Mouse (Mus musculus) stomach, embryonic 14.5 days (tissue): Measurements from ENCODE around the gene Mymk. TPM values are rescaled to one million over a fixed set of nuclear protein-coding genes. Genes with fewer than 3 reads are reported as not detected.

Experiments
- ATAC-seq: fragments of 200-750 bp; cut with Nextera tagmentation; 2 replicates; pipeline ENCODE4 v1.8.0; 2017; ENCODE audit warnings: low read depth, moderate TSS enrichment; ENCODE audit not compliant: insufficient number of reproducible peaks, insufficient read depth, low FRiP score
- H3K27ac ChIP-seq: fragments of 300-500 bp; sonication (generic); 2 replicates; pipeline ENCODE4 v1.5.1; 2014; ENCODE audit warnings: mild to moderate bottlenecking, low read length, moderate library complexity, mixed read lengths
- H3K27me3 ChIP-seq: fragments of 300-500 bp; sonication (generic); 2 replicates; pipeline ENCODE4 v1.6.1; 2014; ENCODE audit warnings: low read length, control low read depth, mixed read lengths; ENCODE audit not compliant: control insufficient read depth, insufficient read depth
- H3K36me3 ChIP-seq: fragments of 300-500 bp; sonication (generic); 2 replicates; pipeline ENCODE4 v1.6.1; 2014; ENCODE audit warnings: mild to moderate bottlenecking, control low read depth, low read length, moderate library complexity, mixed read lengths; ENCODE audit not compliant: control insufficient read depth, insufficient read depth
- H3K4me1 ChIP-seq: fragments of 300-500 bp; sonication (generic); 2 replicates; pipeline ENCODE4 v1.6.1; 2014; ENCODE audit warnings: low read length, control low read depth, mixed read lengths; ENCODE audit not compliant: control insufficient read depth, insufficient read depth
- H3K4me2 ChIP-seq: fragments of 300-500 bp; sonication (generic); replicated peaks from 2 replicates; pipeline ENCODE4 v1.6.1; 2014; ENCODE audit warnings: low read depth, low read length, control low read depth
- H3K4me3 ChIP-seq: fragments of 300-500 bp; sonication (generic); 2 replicates; pipeline ENCODE4 v1.5.1; 2014; ENCODE audit warnings: low read depth, low read length, control low read depth
- H3K9ac ChIP-seq: fragments of 300-500 bp; sonication (generic); replicated peaks from 2 replicates; pipeline ENCODE4 v1.6.1; 2014; ENCODE audit warnings: low read depth, mild to moderate bottlenecking, control low read depth, low read length, moderate library complexity, mixed read lengths
- H3K9me3 ChIP-seq: fragments of 300-500 bp; sonication (generic); 2 replicates; pipeline ENCODE4 v1.6.1; 2016; ENCODE audit warnings: low read depth, low read length, control low read depth; ENCODE audit not compliant: control insufficient read depth
- WGBS: fragments of 180-500 bp; shearing (Covaris S2); extraction: QIAGEN DNeasy Blood & Tissue Kit; methylation state at CpG from one replicate; pipeline ENCODE4 v1.1.7; 2014; 5-methylcytosine and 5-hydroxymethylcytosine counted together
- polyA plus RNA-seq: library from polyadenylated mRNA; unstranded; fragments of >200 nt; fragmentation: Nextera tagmentation; extraction: Ambion mirVana; gene quantifications from 2 replicates; pipeline ENCODE4 v1.2.1, GENCODE M21; 2014

Mymk gene
- polyA plus RNA-seq, 1 experiment from 2014 or later = not detected

- WGBS = 80% methylated on average over 4 of the region's 4 CpGs
- Histone ChIP-seq H3K36me3 (no peaks in the 10 kb centered on the region), H3K9ac (no peak overlapping the region), H3K4me1 (peaks cover 29% of the 10 kb centered on the region), H3K27me3 (no peaks in the 10 kb centered on the region), H3K4me3 (no peak overlapping the region), H3K27ac (no peak overlapping the region), H3K4me2 (no peak overlapping the region), H3K9me3 (no peaks in the 10 kb centered on the region)
- ATAC-seq = no peak
Measured at GRCm38 (mm10) chr2:27086483-27087010, 14.6 kb upstream of the Mymk start.

DNA sequence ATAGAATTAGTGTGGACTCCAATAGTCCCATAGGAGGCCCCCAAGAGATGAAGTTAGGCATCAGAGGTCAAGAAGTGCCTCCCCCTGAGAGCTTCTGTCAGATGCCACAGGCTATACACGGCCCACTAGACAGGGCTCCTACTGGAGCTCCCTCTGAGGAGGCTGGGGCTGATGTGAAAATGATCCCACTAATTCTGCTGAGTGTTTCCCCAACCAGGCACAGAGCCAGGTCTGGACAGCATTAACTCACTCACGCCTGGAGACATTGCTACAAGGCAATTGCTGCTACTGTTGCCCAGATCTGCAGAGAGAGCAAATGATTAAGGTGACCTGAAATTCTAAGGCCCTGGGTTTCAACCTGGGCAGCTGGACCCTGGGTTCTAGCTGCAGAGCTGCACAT lies 13.8 kb upstream of the Mymk start:
- Histone ChIP-seq H3K9me3 (no peaks in the 10 kb centered on the region), H3K4me3 (no peak overlapping the region), H3K4me2 (no peak overlapping the region), H3K9ac (no peak overlapping the region), H3K4me1 (peaks cover 29% of the 10 kb centered on the region), H3K27ac (peak overlapping the region; percentile 68), H3K27me3 (no peaks in the 10 kb centered on the region), H3K36me3 (no peaks in the 10 kb centered on the region)
- 19% methylated on average over 2 of the region's 2 CpGs for WGBS
- peak; percentile 44; the same call in 1 of the 2 replicates for ATAC-seq

GRCm38 (mm10) chr2:27084963-27085362 lies 13.0 kb upstream of the Mymk start:
- Histone ChIP-seq H3K4me2 (no peak overlapping the region), H3K9me3 (no peaks in the 10 kb centered on the region), H3K4me1 (peaks cover 31% of the 10 kb centered on the region), H3K27me3 (no peaks in the 10 kb centered on the region), H3K36me3 (no peaks in the 10 kb centered on the region), H3K4me3 (no peak overlapping the region), H3K9ac (no peak overlapping the region), H3K27ac (no peak overlapping the region)
- 31% methylated on average over 8 of the region's 8 CpGs for WGBS
- no peak for ATAC-seq

- H3K27me3 ChIP-seq = no peaks in the 10 kb centered on the region
- H3K4me1 ChIP-seq = peaks cover 42% of the 10 kb centered on the region
- no peak overlapping the region for H3K9ac ChIP-seq
- ATAC-seq = no peak
- WGBS = 56% methylated on average over 12 of the region's 12 CpGs
- H3K9me3 ChIP-seq = no peaks in the 10 kb centered on the region
- H3K27ac ChIP-seq = no peak overlapping the region
- H3K36me3 ChIP-seq = no peaks in the 10 kb centered on the region
- no peak overlapping the region for H3K4me3 ChIP-seq
- no peak overlapping the region for H3K4me2 ChIP-seq
Measured at GRCm38 (mm10) chr2:27083761-27084475, 11.9 kb upstream of the Mymk start.

GRCm38 (mm10) chr2:27079649-27080048 lies 7.7 kb upstream of the Mymk start:
- Histone ChIP-seq H3K9me3 (no peaks in the 10 kb centered on the region), H3K4me2 (0 out of 2 replicates have a peak overlapping the region, but pooled peaks have one; percentile 3), H3K4me3 (no peak overlapping the region), H3K4me1 (peaks cover 23% of the 10 kb centered on the region), H3K27ac (no peak overlapping the region), H3K36me3 (no peaks in the 10 kb centered on the region), H3K9ac (no peak overlapping the region), H3K27me3 (no peaks in the 10 kb centered on the region)
- 0 out of 2 replicates have a peak, but pooled peaks have one; percentile 16 for ATAC-seq
- WGBS = 63% methylated on average over 2 of the region's 2 CpGs

GRCm38 (mm10) chr2:27079152-27079584 lies 7.2 kb upstream of the Mymk start, which contains the start of gene Adamtsl2:
Adamtsl2 (plus strand) TSS chr2:27079379.
- no peak within 1 kb of the TSS for H3K27ac ChIP-seq
- WGBS = 0% methylated on average over 10 of the region's 10 CpGs
- H3K4me1 ChIP-seq = peaks cover 23% of the 10 kb centered on the region
- H3K4me2 ChIP-seq = peak within 1 kb of the TSS; percentile 3; the same call in 1 of the 2 replicates
- H3K9me3 ChIP-seq = no peaks in the 10 kb centered on the region
- H3K36me3 ChIP-seq = no peaks in the 10 kb centered on the region
- no peak within 1 kb of the TSS for H3K9ac ChIP-seq
- no peak within 1 kb of the TSS for H3K4me3 ChIP-seq
- no peaks in the 10 kb centered on the region for H3K27me3 ChIP-seq
- ATAC-seq = peak; percentile 64

GRCm38 (mm10) chr2:27078312-27078711 lies 6.3 kb upstream of the Mymk start:
- Histone ChIP-seq H3K9ac (no peak overlapping the region), H3K4me2 (no peak overlapping the region), H3K4me3 (no peak overlapping the region), H3K27me3 (no peaks in the 10 kb centered on the region), H3K36me3 (no peaks in the 10 kb centered on the region), H3K27ac (no peak overlapping the region), H3K4me1 (peaks cover 23% of the 10 kb centered on the region), H3K9me3 (no peaks in the 10 kb centered on the region)
- no peak for ATAC-seq
- WGBS = 41% methylated on average over 2 of the region's 2 CpGs

GRCm38 (mm10) chr2:27077655-27078244 lies 5.8 kb upstream of the Mymk start:
- H3K36me3 ChIP-seq = no peaks in the 10 kb centered on the region
- no peak overlapping the region for H3K27ac ChIP-seq
- H3K4me1 ChIP-seq = peaks cover 23% of the 10 kb centered on the region
- no peaks in the 10 kb centered on the region for H3K27me3 ChIP-seq
- H3K4me2 ChIP-seq = no peak overlapping the region
- H3K4me3 ChIP-seq = no peak overlapping the region
- H3K9ac ChIP-seq = no peak overlapping the region
- no peak for ATAC-seq
- 71% methylated on average over 10 of the region's 10 CpGs for WGBS
- no peaks in the 10 kb centered on the region for H3K9me3 ChIP-seq
